Mouse (Mus musculus) left cerebral cortex, postnatal 10 days (tissue): ENCODE measurements around the gene Elovl4. TPM values are rescaled to one million over a fixed set of nuclear protein-coding genes. Genes with fewer than 3 reads are reported as not detected.

Experiments
- DNase-seq, 2 experiments: peaks; one replicate each; pipeline ENCODE4 v3.0.0; 2021 to 2022; ENCODE audit warnings: low spot score in 2 of 2, mixed read lengths in 1 of 2; ENCODE audit errors: extremely low spot score in 1 of 2
- intact Hi-C: fragments of 180-260 bp; cut with DNase I; formaldehyde crosslinking; loops from one replicate; pipeline ENCODE4 v1.15.1; 2025
- total RNA-seq, 2 experiments: library from RNA; stranded (reverse); gene quantifications; 2 replicates each; pipeline ENCODE4 v1.2.3; 2021

Elovl4 gene
- total RNA-seq, result 10 to 100 TPM; 93.5 to 97.4 TPM

GRCm38 (mm10) chr9:83805977-83806815 lies at the start of gene Elovl4:
TSS of gene Elovl4 (minus strand) at chr9:83806277.
- DNase-seq, result peak; percentile 86 to 89
- intact Hi-C loops, result loop anchor here (5.0 kb wide), 1 partner anchor 101 kb away; no protein-coding TSS in a partner anchor

- intact Hi-C loops, result no loop called here
- no peak for DNase-seq
Measured at GRCm38 (mm10) chr9:83852464-83852863, 46.4 kb upstream of the Elovl4 start.

- no peak for DNase-seq
- intact Hi-C loops, result no loop called here
Measured at GRCm38 (mm10) chr9:83834748-83835313, 28.8 kb upstream of the Elovl4 start.

GRCm38 (mm10) chr9:83833811-83834747 lies 28.0 kb upstream of the Elovl4 start, which contains the start of gene Ttk:
TSS of gene Ttk (plus strand) at chr9:83834689.
- peak; percentile 90 to 94 for DNase-seq
- intact Hi-C loops, result no loop called here

- intact Hi-C loops, result no loop called here
- DNase-seq, result no peak
Measured at GRCm38 (mm10) chr9:83831152-83831551, 25.1 kb upstream of the Elovl4 start.

- no peak for DNase-seq
- intact Hi-C loops, result no loop called here
Measured at GRCm38 (mm10) chr9:83829896-83830295, 23.8 kb upstream of the Elovl4 start.

- no peak for DNase-seq
- intact Hi-C loops, result no loop called here
Measured at GRCm38 (mm10) chr9:83822925-83823324, 16.8 kb upstream of the Elovl4 start.

- intact Hi-C loops, result no loop called here
Measured at GRCm38 (mm10) chr9:83820976-83821375, 14.9 kb upstream of the Elovl4 start.

GRCm38 (mm10) chr9:83819188-83819587 lies 13.1 kb upstream of the Elovl4 start:
- intact Hi-C loops, result no loop called here

More at GRCm38 (mm10) chr9:83820976-83821375, 14.9 kb upstream of the Elovl4 start:
- DNase-seq, result no peak

GRCm38 (mm10) chr9:83807562-83807961 lies 1.5 kb upstream of the Elovl4 start:
- intact Hi-C loops, result loop anchor here (5.0 kb wide), 1 partner anchor 100 kb away; no protein-coding TSS in a partner anchor
- peak; percentile 43 to 52 for DNase-seq

More at GRCm38 (mm10) chr9:83819188-83819587, 13.1 kb upstream of the Elovl4 start:
- DNase-seq, result no peak

- intact Hi-C loops, result loop anchor here (5.0 kb wide), 1 partner anchor 102 kb away; no protein-coding TSS in a partner anchor
- peak; percentile 31 to 62 for DNase-seq
Measured at GRCm38 (mm10) chr9:83805164-83805976, 707 bp downstream of the Elovl4 start.

GRCm38 (mm10) chr9:83804341-83804740 lies 1.7 kb downstream of the Elovl4 start:
- DNase-seq, result no peak
- intact Hi-C loops, result no loop called here

- intact Hi-C loops, result no loop called here
Measured at GRCm38 (mm10) chr9:83797898-83798297, 8.2 kb downstream of the Elovl4 start.

GRCm38 (mm10) chr9:83796875-83797274 lies 9.2 kb downstream of the Elovl4 start:
- intact Hi-C loops, result no loop called here
- no peak for DNase-seq

More at GRCm38 (mm10) chr9:83797898-83798297, 8.2 kb downstream of the Elovl4 start:
- DNase-seq, result no peak

- intact Hi-C loops, result no loop called here
- DNase-seq, result no peak
Measured at GRCm38 (mm10) chr9:83789326-83789725, 16.8 kb downstream of the Elovl4 start.

GRCm38 (mm10) chr9:83785501-83785900 lies 20.6 kb downstream of the Elovl4 start:
- no peak for DNase-seq
- intact Hi-C loops, result no loop called here

- intact Hi-C loops, result no loop called here
- DNase-seq, result no peak
Measured at GRCm38 (mm10) chr9:83778317-83778960, 27.6 kb downstream of the Elovl4 start.

- intact Hi-C loops, result no loop called here
- no peak for DNase-seq
Measured at GRCm38 (mm10) chr9:83761318-83761717, 44.8 kb downstream of the Elovl4 start.
